Mouse (Mus musculus): ENCODE data around the gene Fli1.

The Fli1 gene

DNA sequence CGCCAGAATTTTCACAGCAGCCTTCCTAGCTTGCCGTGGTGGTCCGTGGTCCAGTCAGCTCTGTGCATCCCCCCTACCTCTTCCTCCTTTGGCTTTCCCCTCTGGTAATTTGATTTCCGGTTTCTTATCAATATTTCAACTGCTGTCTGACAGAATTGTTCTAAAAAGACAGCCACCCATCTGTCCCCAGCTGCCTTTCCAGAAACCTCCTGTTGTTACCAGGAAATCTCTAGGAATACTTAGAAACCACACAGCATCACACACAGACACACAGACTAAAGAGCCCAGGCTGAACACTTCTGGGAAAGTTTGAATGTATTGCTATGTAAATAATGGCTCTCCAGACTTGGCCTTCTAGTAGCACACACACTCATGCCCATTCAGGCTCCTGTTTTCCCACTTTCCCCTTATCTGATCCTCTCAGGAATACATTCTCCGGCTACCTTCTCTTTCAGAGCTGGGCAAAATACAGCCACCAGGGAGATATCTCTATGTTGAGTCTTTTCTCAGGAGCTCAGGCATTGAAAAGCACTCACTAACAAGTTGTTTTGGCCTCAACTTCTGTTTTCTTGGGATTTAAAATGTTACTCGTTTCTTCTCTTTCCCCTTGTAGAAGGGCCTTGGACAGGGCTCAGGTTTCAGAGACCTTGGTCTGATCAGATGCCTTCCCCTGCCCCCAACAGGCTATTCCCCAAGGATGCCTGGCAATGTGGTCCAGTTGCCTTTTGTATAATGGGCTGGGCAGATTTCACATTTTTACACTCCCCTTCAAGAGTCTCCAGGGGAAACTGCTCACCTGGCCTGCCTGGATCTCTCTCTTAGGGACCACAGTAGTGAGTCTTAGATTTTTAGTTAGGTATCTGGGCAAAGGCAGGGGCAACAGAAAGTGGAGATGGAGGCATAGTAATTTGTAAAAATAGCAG is 7.1 kb upstream of the Fli1 start:
- peak; percentile 64 for DNase-seq

DNA sequence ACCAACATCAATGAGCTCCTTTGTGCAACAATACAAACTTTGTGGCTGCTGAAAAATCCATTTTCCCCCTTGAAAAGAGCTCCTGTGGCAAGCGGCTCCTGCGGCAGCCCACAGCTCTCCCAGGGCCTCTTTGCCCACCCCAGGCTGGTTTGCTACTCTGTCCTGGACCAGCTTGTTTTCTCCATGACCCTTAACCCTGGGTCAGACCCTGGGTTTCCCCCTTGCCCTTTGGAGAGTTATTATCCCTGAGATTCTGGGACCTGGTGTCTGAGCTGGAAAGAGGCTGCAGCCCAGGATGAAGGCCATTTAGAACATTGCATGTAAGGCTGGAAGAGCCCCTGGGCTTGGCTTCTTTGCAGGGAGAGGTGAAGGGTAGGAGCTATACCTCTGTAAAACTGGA is 4.1 kb upstream of the Fli1 start:
- DNase-seq, result peak; percentile 89

- DNase-seq, result peak; percentile 98
Measured at GRCm38 (mm10) chr9:32544731-32545661, 2.3 kb upstream of the Fli1 start.

- peak; percentile 94 for DNase-seq
Measured at GRCm38 (mm10) chr9:32543923-32544575, 1.4 kb upstream of the Fli1 start.

GRCm38 (mm10) chr9:32543040-32543581 is 450 bp upstream of the Fli1 start:
- peak; percentile 95 for DNase-seq

GRCm38 (mm10) chr9:32541223-32541901 is 1.3 kb downstream of the Fli1 start:
- peak; percentile 99 for DNase-seq

- peak; percentile 98 for DNase-seq
Measured at GRCm38 (mm10) chr9:32540406-32541222, 2.0 kb downstream of the Fli1 start.

- DNase-seq, result peak; percentile 97
Measured at GRCm38 (mm10) chr9:32540061-32540405, 2.6 kb downstream of the Fli1 start.

DNA sequence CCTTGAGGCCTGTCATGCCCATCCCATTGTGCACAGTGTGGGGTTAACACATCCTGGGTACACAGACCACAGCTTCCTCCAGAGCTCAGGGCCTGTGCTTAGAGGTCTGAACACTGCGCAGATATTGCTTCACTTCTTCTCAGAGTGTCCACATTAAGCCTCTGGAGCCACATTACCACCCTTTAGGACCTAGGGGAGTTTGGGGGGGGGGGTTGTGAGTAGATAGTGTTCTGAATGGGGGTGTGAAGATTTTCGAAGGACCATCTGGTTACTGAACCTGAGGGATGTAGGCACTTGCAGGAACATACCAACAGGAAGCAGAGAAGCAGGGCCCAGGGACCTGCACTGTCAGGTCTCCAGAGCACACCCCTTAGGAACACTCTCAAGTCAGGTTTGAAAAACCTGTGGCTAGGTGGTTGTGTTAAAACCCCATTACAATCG is 3.3 kb downstream of the Fli1 start:
- peak; percentile 95 for DNase-seq

DNA sequence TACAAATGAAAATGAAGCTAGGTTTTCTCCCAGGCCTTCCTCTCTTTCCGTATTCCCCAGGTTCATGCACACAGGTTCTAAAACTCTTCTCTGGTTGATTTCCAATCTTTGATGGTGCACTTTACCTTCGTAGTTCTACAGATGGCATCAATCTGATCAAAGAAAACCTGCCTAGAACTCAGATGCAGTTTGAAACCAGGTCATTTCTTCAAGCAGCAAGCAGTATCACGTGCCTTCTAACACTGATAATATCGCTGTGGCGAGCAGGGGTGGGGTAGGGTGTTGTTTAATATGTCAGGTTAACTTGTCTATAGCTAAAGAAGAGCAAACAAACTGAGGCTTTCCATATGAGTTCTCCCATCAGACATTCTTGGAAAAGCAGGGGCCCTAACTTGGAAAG is 4.5 kb downstream of the Fli1 start:
- DNase-seq, result peak; percentile 88

GRCm38 (mm10) chr9:32537706-32538105 is 5.0 kb downstream of the Fli1 start:
- peak; percentile 30 for DNase-seq

DNA sequence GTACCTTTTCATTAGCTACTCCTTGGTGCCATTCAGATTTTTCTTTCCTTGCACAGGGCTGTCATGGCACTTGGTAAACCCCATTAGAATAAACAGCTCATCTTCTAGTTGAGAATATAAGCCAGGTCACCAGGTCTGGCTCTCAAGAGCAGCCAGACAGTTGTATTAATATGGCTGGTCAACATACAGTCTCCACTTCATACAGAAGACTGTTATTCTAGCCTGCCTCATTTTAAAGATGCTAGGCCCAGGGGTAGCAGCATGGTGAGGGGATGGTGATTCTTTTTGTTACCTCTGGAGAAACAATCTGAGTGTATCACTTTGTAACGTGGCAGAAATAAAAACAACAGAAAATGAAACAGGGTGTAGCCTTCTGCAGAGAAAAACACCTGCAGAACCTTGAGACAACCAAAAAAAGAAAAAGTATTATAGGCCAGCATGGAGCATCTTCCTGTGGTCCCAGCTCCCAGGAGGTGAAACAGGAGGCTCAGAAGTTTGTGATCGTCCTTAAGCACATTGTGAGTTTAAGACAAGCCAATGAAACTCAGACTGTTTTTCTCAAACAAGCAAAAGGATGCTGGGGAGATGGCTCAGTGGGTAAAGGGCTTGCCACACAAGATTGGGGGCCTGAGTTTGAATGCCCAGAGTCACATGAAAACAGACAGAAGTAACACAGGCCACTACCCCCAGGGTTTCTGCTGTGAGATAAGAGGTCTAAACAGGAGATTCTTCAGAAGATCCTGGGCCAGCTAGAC is 7.3 kb downstream of the Fli1 start:
- peak; percentile 73 for DNase-seq

GRCm38 (mm10) chr9:32534025-32534615 is 8.5 kb downstream of the Fli1 start:
- DNase-seq, result peak; percentile 86

- peak; percentile 75 for DNase-seq
Measured at GRCm38 (mm10) chr9:32531588-32531987, 11.1 kb downstream of the Fli1 start.

- peak; percentile 41 for DNase-seq
Measured at GRCm38 (mm10) chr9:32530975-32531374, 11.7 kb downstream of the Fli1 start.

DNA sequence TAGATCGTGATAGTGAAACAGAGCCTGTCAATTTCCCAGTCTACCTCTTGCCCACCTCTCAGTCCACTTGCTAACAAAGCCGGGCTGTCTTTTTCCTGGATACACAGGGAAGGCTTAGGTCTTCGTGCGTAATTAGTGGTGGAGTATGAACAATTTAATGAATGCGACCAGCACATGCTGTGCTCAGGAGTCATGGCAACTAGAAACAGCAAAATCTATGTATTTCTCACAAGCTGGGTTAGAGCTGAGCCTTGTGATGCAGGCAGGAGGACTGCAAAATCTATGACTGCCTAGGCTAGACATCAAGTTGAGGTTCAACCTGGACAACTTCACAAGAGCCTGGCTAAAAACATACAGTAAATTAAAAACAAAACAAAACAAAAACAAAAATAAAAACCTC is 12.5 kb downstream of the Fli1 start:
- DNase-seq, result peak; percentile 74

GRCm38 (mm10) chr9:32529594-32529993 is 13.1 kb downstream of the Fli1 start:
- peak; percentile 96 for DNase-seq

GRCm38 (mm10) chr9:32527329-32527728 is 15.3 kb downstream of the Fli1 start:
- DNase-seq, result peak; percentile 78

GRCm38 (mm10) chr9:32525787-32526186 is 16.9 kb downstream of the Fli1 start:
- DNase-seq, result peak; percentile 89
